Mouse (Mus musculus): ENCODE results near the gene Yjefn3. TPM values are rescaled to one million over a fixed set of nuclear protein-coding genes. Genes with fewer than 3 reads are reported as not detected.
A peak's percentile ranks its signal among the peaks of the same experiment; 100 is the strongest.

Gene Yjefn3
- polyA plus RNA-seq, 1 experiment: 1.9 TPM

DNA sequence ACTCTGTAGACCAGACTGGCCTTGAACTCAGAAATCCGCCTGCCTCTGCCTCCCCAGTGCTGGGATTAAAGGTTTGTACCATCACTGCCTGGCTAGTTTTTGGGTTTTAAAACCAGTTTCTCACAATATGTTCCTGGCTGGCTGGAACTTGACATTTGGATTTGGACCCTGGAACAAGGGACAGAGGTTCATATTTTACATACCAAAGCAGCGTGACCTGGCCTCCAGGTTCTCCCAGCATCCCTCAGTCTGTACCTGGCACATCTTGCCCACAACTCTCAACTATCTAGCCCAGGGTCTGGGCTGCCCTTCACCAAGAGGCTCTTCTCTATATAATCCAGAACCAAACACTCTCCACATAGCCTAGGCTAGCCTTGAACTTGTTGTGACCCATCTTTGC lies 2.6 kb downstream of the Yjefn3 start:
- Histone ChIP-seq H3K4me1 (ENCODE audit: control insufficient read depth, insufficient read depth, insufficient read length) (peaks cover 11% of the 10 kb centered on the region), H3K27ac (ENCODE audit: insufficient read depth, low read length) (no peak overlapping the region), H3K27me3 (ENCODE audit: control insufficient read depth, insufficient read depth, low read length) (no peaks in the 10 kb centered on the region), H3K4me3 (ENCODE audit: extremely low read depth, insufficient read depth, insufficient read length) (no peak overlapping the region), H3K36me3 (ENCODE audit: control insufficient read depth, insufficient read depth, low read length) (peaks cover 1% of the 10 kb centered on the region; the same call in 1 of the 2 replicates)
- TF ChIP-seq CTCF (IDR thresholded peaks at IDR 0.05; ENCODE audit: extremely low read depth, insufficient read depth, insufficient read length, insufficient replicate concordance) (no peak), POLR2A (IDR thresholded peaks at IDR 0.05; ENCODE audit: low read depth, low read length) (no peak)
- DNase-seq (ENCODE audit: low read depth in 1 of 2, low spot score in 2 of 2): no peak
- 93% methylated on average over 2 of the region's 2 CpGs for WGBS

- Histone ChIP-seq H3K36me3 (ENCODE audit: control insufficient read depth, insufficient read depth, low read length) (peaks cover 10% of the 10 kb centered on the region), H3K27me3 (ENCODE audit: control insufficient read depth, insufficient read depth, low read length) (no peaks in the 10 kb centered on the region), H3K27ac (ENCODE audit: insufficient read depth, low read length) (no peak overlapping the region), H3K4me3 (ENCODE audit: extremely low read depth, insufficient read depth, insufficient read length) (no peak overlapping the region), H3K4me1 (ENCODE audit: control insufficient read depth, insufficient read depth, insufficient read length) (peaks cover 11% of the 10 kb centered on the region)
- WGBS: 89% methylated on average over 6 of the region's 6 CpGs
- TF ChIP-seq POLR2A (IDR thresholded peaks at IDR 0.05; ENCODE audit: low read depth, low read length) (no peak), CTCF (IDR thresholded peaks at IDR 0.05; ENCODE audit: extremely low read depth, insufficient read depth, insufficient read length, insufficient replicate concordance) (no peak)
- no peak for DNase-seq (ENCODE audit: low read depth in 1 of 2, low spot score in 2 of 2)
These were observed 4.7 kb downstream of the Yjefn3 start for GRCm38 (mm10) chr8:69897857-69898256.

GRCm38 (mm10) chr8:69895772-69896451 lies 6.6 kb downstream of the Yjefn3 start:
- no peak overlapping the region for H3K4me3 ChIP-seq (ENCODE audit: extremely low read depth, insufficient read depth, insufficient read length)
- peaks cover 3% of the 10 kb centered on the region; the same call in 1 of the 2 replicates for H3K4me1 ChIP-seq (ENCODE audit: control insufficient read depth, insufficient read depth, insufficient read length)
- DNase-seq (ENCODE audit: low read depth in 1 of 2, low spot score in 2 of 2): no peak
- H3K27me3 ChIP-seq (ENCODE audit: control insufficient read depth, insufficient read depth, low read length): no peaks in the 10 kb centered on the region
- TF ChIP-seq CTCF (IDR thresholded peaks at IDR 0.05; ENCODE audit: extremely low read depth, insufficient read depth, insufficient read length, insufficient replicate concordance) (no peak), POLR2A (IDR thresholded peaks at IDR 0.05; ENCODE audit: low read depth, low read length) (no peak)
- 85% methylated on average over 4 of the region's 4 CpGs for whole genome bisulfite sequencing
- peaks cover 12% of the 10 kb centered on the region for H3K36me3 ChIP-seq (ENCODE audit: control insufficient read depth, insufficient read depth, low read length)
- no peak overlapping the region for H3K27ac ChIP-seq (ENCODE audit: insufficient read depth, low read length)

DNA sequence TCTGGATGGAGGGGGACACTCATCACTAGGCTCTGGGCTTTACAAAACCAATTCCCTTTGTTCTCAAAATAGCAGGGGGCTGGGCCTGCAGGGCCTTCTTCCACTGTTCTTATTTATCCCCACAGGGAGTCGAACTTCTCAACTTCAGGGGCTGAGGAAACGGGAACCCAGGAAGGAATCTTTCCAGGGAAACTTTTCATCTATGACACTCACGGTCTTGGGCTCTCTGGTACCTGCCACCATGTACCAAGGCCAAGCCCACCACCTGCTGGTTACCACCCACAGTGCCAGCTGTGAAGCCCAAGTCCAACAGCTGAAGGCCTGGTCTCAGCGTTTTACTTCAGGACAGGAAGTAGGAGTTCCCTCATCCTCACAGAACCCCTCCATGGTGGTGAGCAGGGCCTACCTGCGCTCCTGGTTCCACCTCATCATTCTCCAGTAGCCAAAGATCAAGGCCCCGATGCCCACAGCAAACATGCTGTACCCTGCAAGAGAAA lies 7.6 kb downstream of the Yjefn3 start:
- H3K4me1 ChIP-seq (ENCODE audit: control insufficient read depth, insufficient read depth, insufficient read length): no peaks in the 10 kb centered on the region
- DNase-seq (ENCODE audit: low read depth in 1 of 2, low spot score in 2 of 2): no peak
- WGBS: 81% methylated on average over 6 of the region's 6 CpGs

GRCm38 (mm10) chr8:69893863-69894262 lies 8.6 kb downstream of the Yjefn3 start:
- no peak for TF ChIP-seq CTCF (IDR thresholded peaks at IDR 0.05; ENCODE audit: extremely low read depth, insufficient read depth, insufficient read length, insufficient replicate concordance)
- WGBS: 88% methylated on average over 17 of the region's 17 CpGs
- peaks cover 4% of the 10 kb centered on the region for H3K27me3 ChIP-seq (ENCODE audit: control insufficient read depth, insufficient read depth, low read length)
- H3K4me1 ChIP-seq (ENCODE audit: control insufficient read depth, insufficient read depth, insufficient read length): peaks cover 4% of the 10 kb centered on the region
- H3K4me3 ChIP-seq (ENCODE audit: extremely low read depth, insufficient read depth, insufficient read length): no peak overlapping the region
- no peak for DNase-seq (ENCODE audit: low read depth in 1 of 2, low spot score in 2 of 2)
- peaks cover 12% of the 10 kb centered on the region for H3K36me3 ChIP-seq (ENCODE audit: control insufficient read depth, insufficient read depth, low read length)
- H3K27ac ChIP-seq (ENCODE audit: insufficient read depth, low read length): no peak overlapping the region

More for the DNA sequence above, 7.6 kb downstream of the Yjefn3 start:
- H3K36me3 ChIP-seq (ENCODE audit: control insufficient read depth, insufficient read depth, low read length): peaks cover 12% of the 10 kb centered on the region
- no peak overlapping the region for H3K4me3 ChIP-seq (ENCODE audit: extremely low read depth, insufficient read depth, insufficient read length)
- TF ChIP-seq POLR2A (IDR thresholded peaks at IDR 0.05; ENCODE audit: low read depth, low read length) (no peak), CTCF (IDR thresholded peaks at IDR 0.05; ENCODE audit: extremely low read depth, insufficient read depth, insufficient read length, insufficient replicate concordance) (no peak)
- no peaks in the 10 kb centered on the region for H3K27me3 ChIP-seq (ENCODE audit: control insufficient read depth, insufficient read depth, low read length)
- no peak overlapping the region for H3K27ac ChIP-seq (ENCODE audit: insufficient read depth, low read length)

DNA sequence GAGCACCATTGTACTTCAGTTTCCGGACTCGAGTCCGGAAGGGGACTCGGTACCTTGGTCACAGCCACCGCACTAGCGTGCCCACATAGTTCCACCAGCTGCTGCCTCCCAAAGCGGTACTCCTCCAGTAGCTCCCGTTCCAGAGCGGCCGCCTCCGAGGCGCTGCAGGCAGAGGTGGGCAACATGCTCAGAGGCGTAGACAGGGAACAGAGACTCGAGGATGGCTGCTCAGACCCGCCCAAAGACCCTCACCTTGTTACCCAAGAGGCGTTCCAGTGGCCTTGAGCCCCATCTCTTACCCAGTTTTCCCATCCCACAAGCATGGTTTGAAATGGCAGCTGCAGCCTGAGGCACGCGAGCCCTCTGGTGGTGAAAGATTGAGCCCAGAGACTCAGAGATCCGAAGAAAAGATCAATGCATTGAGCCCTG lies 11.7 kb downstream of the Yjefn3 start:
- TF ChIP-seq CTCF (IDR thresholded peaks at IDR 0.05; ENCODE audit: extremely low read depth, insufficient read depth, insufficient read length, insufficient replicate concordance) (peak; percentile 53; the same call in 1 of the 2 replicates), POLR2A (IDR thresholded peaks at IDR 0.05; ENCODE audit: low read depth, low read length) (no peak)
- peak in 1 of 2 experiments; percentile 35 for DNase-seq (ENCODE audit: low read depth in 1 of 2, low spot score in 2 of 2)
- peaks cover 26% of the 10 kb centered on the region for H3K27me3 ChIP-seq (ENCODE audit: control insufficient read depth, insufficient read depth, low read length)

GRCm38 (mm10) chr8:69888902-69889301 lies 13.6 kb downstream of the Yjefn3 start:
- 11% methylated on average over 32 of the region's 32 CpGs for WGBS
- H3K4me1 ChIP-seq (ENCODE audit: control insufficient read depth, insufficient read depth, insufficient read length): peaks cover 23% of the 10 kb centered on the region
- no peak for DNase-seq (ENCODE audit: low read depth in 1 of 2, low spot score in 2 of 2)
- no peak overlapping the region for H3K27ac ChIP-seq (ENCODE audit: insufficient read depth, low read length)
- H3K4me3 ChIP-seq (ENCODE audit: extremely low read depth, insufficient read depth, insufficient read length): no peak overlapping the region; the same call in 1 of the 2 replicates
- TF ChIP-seq POLR2A (IDR thresholded peaks at IDR 0.05; ENCODE audit: low read depth, low read length): no peak
- TF ChIP-seq CTCF (IDR thresholded peaks at IDR 0.05; ENCODE audit: extremely low read depth, insufficient read depth, insufficient read length, insufficient replicate concordance): no peak
- H3K27me3 ChIP-seq (ENCODE audit: control insufficient read depth, insufficient read depth, low read length): peaks cover 37% of the 10 kb centered on the region
- H3K36me3 ChIP-seq (ENCODE audit: control insufficient read depth, insufficient read depth, low read length): peaks cover 7% of the 10 kb centered on the region

More for the DNA sequence above, 11.7 kb downstream of the Yjefn3 start:
- 46% methylated on average over 19 of the region's 19 CpGs for WGBS
- peaks cover 12% of the 10 kb centered on the region for H3K36me3 ChIP-seq (ENCODE audit: control insufficient read depth, insufficient read depth, low read length)
- no peak overlapping the region for H3K4me3 ChIP-seq (ENCODE audit: extremely low read depth, insufficient read depth, insufficient read length)
- H3K4me1 ChIP-seq (ENCODE audit: control insufficient read depth, insufficient read depth, insufficient read length): peaks cover 23% of the 10 kb centered on the region
- H3K27ac ChIP-seq (ENCODE audit: insufficient read depth, low read length): no peak overlapping the region

Data from spleen, adult 2 months (tissue).